Mouse (Mus musculus): ENCODE results near the gene Trpm6.

The Trpm6 gene

GRCm38 (mm10) chr19:18766399-18766798, 16.6 kb downstream of the Trpm6 start:
- in situ Hi-C loops (cut with MboI, MseI), result no loop called here

- in situ Hi-C loops (cut with MboI, MseI), result no loop called here
These were observed 21.3 kb downstream of the Trpm6 start for GRCm38 (mm10) chr19:18771048-18771447.

DNA sequence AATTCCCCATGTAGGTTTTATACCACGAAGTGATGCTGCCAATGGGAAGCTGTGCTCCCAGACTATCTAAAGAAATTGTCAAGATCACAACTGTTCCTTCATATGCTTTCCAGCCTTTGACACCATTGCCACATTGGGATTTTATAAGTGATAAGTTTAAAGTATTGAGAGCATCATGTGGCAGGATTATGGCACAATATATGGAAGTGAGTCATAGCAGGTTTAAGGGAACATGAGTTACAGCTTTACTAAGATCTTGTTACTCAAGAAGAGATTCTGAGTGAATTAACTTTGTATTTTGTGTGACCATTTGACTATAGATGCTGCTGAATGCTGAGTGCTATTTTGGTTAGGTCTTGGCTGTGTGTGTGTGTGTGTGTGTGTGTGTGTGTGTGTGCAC, 21.8 kb downstream of the Trpm6 start:
- in situ Hi-C loops (cut with MboI, MseI), result no loop called here

GRCm38 (mm10) chr19:18772888-18773488, 23.2 kb downstream of the Trpm6 start:
- in situ Hi-C loops (cut with MboI, MseI), result no loop called here

GRCm38 (mm10) chr19:18774085-18774484, 24.3 kb downstream of the Trpm6 start:
- in situ Hi-C loops (cut with MboI, MseI), result no loop called here

GRCm38 (mm10) chr19:18799646-18800045, 49.9 kb downstream of the Trpm6 start:
- in situ Hi-C loops (cut with MboI, MseI), result no loop called here

GRCm38 (mm10) chr19:18811264-18811663, 61.5 kb downstream of the Trpm6 start:
- in situ Hi-C loops (cut with MboI, MseI), result no loop called here

DNA sequence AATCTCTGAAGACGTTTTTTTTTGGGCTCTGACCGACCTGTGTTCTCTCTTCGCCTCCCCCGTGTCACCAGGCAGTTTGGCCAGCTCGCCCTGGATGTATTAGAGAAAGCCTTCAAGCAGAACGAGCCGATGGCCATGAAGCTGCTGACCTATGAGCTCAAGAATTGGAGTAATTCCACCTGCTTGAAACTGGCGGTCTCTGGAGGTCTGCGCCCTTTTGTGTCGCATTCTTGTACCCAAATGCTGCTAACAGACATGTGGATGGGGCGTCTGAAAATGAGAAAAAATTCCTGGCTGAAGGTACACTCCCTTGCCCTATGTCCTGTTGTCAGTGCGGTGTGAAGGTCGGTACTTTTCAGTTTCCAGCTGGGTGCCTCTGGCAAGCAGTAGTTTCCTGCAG, 65.4 kb downstream of the Trpm6 start:
- in situ Hi-C loops (cut with MboI, MseI), result no loop called here

DNA sequence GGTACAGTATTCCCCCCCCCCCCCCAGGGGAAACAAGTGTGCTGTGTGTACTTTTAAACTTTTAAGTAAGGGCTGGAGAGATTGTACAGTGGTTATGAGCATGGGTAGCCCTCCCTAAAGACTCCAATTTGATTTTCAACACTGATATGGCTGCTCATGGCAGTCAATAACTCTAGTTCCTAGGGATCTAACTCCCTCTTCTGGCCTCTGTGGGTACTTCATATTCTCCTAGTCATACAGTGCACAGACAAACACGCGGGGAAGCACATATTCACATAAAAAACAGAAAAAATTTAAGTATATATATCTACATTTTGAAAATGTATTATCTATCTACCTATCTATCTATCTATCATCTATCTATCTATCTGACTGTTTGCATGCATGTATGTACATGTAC, 67.6 kb downstream of the Trpm6 start:
- in situ Hi-C loops (cut with MboI, MseI), result no loop called here

GRCm38 (mm10) chr19:18828601-18829000, 78.8 kb downstream of the Trpm6 start:
- in situ Hi-C loops (cut with MboI, MseI), result no loop called here

DNA sequence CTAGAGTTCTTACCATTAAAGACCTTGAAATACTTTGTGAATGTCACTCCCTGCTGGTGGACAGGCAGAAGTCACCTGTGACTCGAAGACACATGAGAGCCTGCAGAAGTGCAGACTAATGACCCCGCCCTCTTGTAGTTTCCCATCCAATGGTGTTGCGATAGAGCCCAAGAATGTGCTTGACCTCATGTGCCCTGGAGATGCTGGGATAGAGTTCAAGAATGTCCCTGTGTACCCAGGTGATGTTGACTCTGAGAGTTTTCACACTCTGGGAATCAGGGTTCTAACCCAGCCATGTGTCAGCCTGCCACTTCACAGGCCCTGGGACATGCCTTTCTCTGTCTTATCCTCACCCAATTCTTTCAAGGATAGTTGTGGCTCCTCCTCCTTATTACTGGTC, 81.4 kb downstream of the Trpm6 start:
- in situ Hi-C loops (cut with MboI, MseI), result loop anchor here (10.0 kb wide), 3 partner anchors 106 to 1436 kb away; partner anchors contain the start of gene Rfk

DNA sequence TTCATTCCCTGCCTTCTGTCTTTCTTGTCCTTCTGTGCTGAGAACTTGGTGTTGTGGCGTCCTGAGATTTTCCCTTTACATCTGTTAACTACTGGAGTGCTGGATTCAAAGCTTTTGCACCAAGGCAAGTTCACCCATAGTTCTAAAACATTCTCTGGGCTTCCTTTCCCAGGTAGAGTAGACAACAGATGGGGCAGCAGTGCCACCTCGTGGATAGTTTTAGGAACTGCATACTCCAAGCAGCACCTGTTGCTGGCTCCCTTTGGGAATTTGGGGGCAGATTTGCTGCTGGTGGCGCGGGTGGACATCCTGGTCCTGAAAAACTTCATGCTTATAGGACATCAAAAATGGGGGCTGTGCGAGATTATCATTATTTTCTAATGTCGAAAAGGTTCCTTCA, 85.2 kb downstream of the Trpm6 start:
- in situ Hi-C loops (cut with MboI, MseI), result loop anchor here (10.0 kb wide), 3 partner anchors 110 to 1440 kb away; partner anchors contain the start of gene Rfk

- in situ Hi-C loops (cut with MboI, MseI), result no loop called here
These were observed 92.2 kb downstream of the Trpm6 start for GRCm38 (mm10) chr19:18841789-18842562.

- in situ Hi-C loops (cut with MboI, MseI), result no loop called here
These were observed 92.8 kb downstream of the Trpm6 start for GRCm38 (mm10) chr19:18842626-18843025.

DNA sequence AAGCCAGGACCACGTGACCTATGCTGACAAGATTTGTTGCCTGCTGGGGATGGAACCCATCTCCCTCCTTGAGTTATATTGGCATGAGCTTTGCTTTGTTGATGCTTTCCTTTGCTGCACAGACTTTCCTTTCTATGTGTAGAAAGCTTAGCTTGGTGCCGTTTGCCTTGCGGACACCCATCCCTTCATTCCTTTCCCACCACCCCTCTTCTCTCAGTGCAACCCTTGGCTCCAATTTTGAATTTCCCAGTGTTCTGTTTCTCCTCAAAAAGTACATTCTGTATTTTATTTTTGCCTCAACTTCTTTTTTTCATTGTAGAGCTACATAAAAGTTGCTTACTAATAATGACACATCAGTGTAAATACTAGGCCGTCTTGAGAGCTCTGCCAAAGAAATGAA, 96.6 kb downstream of the Trpm6 start:
- in situ Hi-C loops (cut with MboI, MseI), result no loop called here

DNA sequence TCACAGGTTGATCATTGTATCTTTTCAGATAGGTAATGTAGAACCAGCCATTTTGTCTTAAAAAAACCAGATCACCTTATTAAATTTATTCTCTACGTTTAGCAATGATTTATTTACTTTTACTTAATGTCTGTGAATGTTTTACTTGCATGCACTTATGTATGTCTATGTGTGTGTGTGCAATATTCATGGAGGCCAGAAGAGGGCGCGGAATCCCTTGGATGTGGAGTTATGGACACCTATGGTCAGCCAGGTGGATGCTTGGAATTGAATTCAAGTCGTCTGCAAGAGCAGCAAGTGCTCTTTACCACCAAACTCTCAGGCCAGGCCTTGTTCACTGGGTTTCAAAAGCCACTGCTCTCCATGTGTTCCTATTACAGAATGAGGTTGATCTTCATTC, 118.5 kb downstream of the Trpm6 start:
- in situ Hi-C loops (cut with MboI, MseI), result loop anchor here (10.0 kb wide), 1 partner anchor 1576 kb away; no protein-coding TSS in a partner anchor

DNA sequence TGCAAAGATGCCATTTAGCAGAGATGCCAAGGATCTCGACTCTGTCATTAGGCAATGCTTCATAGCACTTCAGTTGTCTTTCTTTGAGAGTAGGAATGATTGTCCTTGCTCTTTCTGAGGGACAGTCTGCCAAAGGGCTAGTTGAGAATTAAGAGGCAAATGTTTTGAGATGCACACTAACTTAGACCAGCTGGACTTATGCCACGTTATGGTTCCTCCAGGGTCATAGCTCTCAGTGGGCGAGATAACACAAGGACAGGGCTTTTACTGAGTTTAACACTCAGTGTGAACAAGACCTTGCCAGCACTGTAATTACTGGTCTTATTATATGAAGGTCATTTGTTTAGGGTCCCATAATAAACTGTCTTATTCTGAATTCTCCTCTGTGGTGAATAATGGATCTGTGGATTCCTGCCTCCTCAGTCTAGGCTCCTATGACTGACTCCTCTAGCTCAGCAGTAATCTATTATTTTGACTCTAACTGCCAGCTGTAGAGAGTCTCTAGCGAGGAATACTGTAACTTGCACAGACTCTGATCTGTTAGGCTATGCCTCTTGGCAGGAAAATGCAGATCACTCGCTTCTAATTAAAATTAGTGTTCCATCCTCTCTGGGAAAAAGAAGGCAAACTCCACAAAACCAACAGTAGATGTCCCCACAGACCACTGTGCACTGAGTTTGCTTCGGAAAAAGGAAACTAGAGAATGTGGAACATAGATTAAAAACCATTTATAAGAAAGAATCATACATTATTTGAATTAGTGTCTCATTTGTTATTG, 123.2 kb downstream of the Trpm6 start:
- in situ Hi-C loops (cut with MboI, MseI), result no loop called here

GRCm38 (mm10) chr19:18873709-18874644, 124.2 kb downstream of the Trpm6 start:
- in situ Hi-C loops (cut with MboI, MseI), result no loop called here

GRCm38 (mm10) chr19:18879264-18879663, 129.5 kb downstream of the Trpm6 start:
- in situ Hi-C loops (cut with MboI, MseI), result no loop called here

DNA sequence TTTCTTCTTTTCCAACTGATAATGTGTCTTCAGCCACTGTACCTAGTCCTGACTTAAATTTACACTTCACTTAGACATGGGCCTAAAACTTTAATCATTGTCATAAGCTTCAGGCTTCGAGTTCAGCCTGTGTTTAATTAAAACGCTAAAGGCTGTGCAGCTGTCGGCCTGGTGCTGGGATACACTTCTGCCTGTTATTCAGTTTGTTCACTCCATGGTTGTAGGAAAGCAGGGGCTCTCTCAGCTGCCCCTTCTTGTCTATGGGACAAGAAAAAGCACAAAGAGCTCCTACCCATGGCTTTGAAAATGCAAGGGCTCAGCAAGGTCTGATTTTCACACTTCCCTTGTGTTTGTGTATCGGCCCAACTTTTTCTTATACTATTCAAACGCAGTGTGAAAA, 131.4 kb downstream of the Trpm6 start:
- in situ Hi-C loops (cut with MboI, MseI), result no loop called here

Measured in regulatory T cell (primary cell).